Mouse (Mus musculus) forebrain, embryonic 16.5 days (tissue): ENCODE data around the gene Gm11492. TPM values are rescaled to one million over a fixed set of nuclear protein-coding genes. Genes with fewer than 3 reads are reported as not detected.
A peak's percentile ranks its signal among the peaks of the same experiment; 100 is the strongest.

Experiments
- ATAC-seq: fragments of 200-750 bp; cut with Nextera tagmentation; 2 replicates; pipeline ENCODE4 v1.8.0; 2017; ENCODE audit warnings: mild to moderate bottlenecking, moderate library complexity
- H3K27ac ChIP-seq: fragments of 300-500 bp; sonication (generic); 2 replicates; pipeline ENCODE4 v1.5.1; 2014; ENCODE audit warnings: low read length, control low read depth
- H3K27me3 ChIP-seq: fragments of 300-500 bp; sonication (generic); replicated peaks from 2 replicates; pipeline ENCODE4 v1.6.1; 2014; ENCODE audit warnings: low read length; ENCODE audit not compliant: control insufficient read depth, insufficient read depth
- H3K36me3 ChIP-seq: fragments of 300-500 bp; sonication (generic); 2 replicates; pipeline ENCODE4 v1.6.1; 2014; ENCODE audit not compliant: control insufficient read depth, insufficient read depth
- H3K4me1 ChIP-seq: fragments of 300-500 bp; sonication (generic); replicated peaks from 2 replicates; pipeline ENCODE4 v1.6.1; 2014; ENCODE audit warnings: low read length; ENCODE audit not compliant: control insufficient read depth, insufficient read depth
- H3K4me2 ChIP-seq: fragments of 300-500 bp; sonication (generic); 2 replicates; pipeline ENCODE4 v1.6.1; 2014; ENCODE audit warnings: mild to moderate bottlenecking, low read length, control low read depth
- H3K4me3 ChIP-seq: fragments of 300-500 bp; sonication (generic); replicated peaks from 2 replicates; pipeline ENCODE4 v1.5.1; 2014; ENCODE audit warnings: mild to moderate bottlenecking, low read length, control low read depth
- H3K9ac ChIP-seq: fragments of 300-500 bp; sonication (generic); replicated peaks from 2 replicates; pipeline ENCODE4 v1.6.1; 2014; ENCODE audit warnings: low read depth, low read length, control low read depth
- H3K9me3 ChIP-seq: fragments of 300-500 bp; sonication (generic); 2 replicates; pipeline ENCODE4 v1.6.1; 2016; ENCODE audit warnings: low read length; ENCODE audit not compliant: control insufficient read depth
- WGBS: fragments of 180-500 bp; shearing (Covaris S2); extraction: QIAGEN DNeasy Blood & Tissue Kit; methylation state at CpG from one replicate; pipeline ENCODE4 v1.1.7; 2014; 5-methylcytosine and 5-hydroxymethylcytosine counted together
- polyA plus RNA-seq: library from polyadenylated mRNA; unstranded; fragments of >200 nt; fragmentation: Nextera tagmentation; extraction: Ambion mirVana; gene quantifications from 2 replicates; pipeline ENCODE4 v1.2.1, GENCODE M21; 2015

Gm11492 gene
- polyA plus RNA-seq, 1 experiment from 2014 or later = not detected

DNA sequence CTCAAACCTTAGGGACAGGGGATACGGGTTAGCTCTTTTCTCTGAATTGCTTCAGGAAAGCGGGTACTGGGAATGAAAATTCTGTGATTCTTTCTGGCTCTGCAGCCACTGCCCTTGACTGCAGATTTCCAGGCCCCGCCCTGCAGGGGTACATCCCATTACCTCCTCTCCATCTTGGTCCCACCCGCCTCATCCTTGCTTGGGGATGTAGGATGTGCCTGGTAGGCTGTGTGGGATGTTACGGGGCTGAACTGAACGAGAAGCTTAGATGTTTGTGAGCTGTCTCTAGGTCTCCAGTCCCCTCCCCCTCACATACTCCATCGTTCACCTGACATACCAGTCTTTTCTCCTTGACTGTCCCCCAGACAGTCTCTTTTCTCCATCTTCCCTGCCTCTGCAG is 29.5 kb downstream of the Gm11492 start:
- no peaks in the 10 kb centered on the region for H3K9me3 ChIP-seq
- H3K4me2 ChIP-seq = peak overlapping the region; percentile 53
- peak overlapping the region; percentile 90 for H3K4me3 ChIP-seq
- H3K9ac ChIP-seq = peak overlapping the region; percentile 98
- H3K36me3 ChIP-seq = peaks cover 22% of the 10 kb centered on the region
- peak overlapping the region; percentile 89 for H3K27ac ChIP-seq
- ATAC-seq = no peak
- no peaks in the 10 kb centered on the region for H3K27me3 ChIP-seq
- H3K4me1 ChIP-seq = peaks cover 35% of the 10 kb centered on the region
- WGBS = 2% methylated on average over 7 of the region's 7 CpGs

DNA sequence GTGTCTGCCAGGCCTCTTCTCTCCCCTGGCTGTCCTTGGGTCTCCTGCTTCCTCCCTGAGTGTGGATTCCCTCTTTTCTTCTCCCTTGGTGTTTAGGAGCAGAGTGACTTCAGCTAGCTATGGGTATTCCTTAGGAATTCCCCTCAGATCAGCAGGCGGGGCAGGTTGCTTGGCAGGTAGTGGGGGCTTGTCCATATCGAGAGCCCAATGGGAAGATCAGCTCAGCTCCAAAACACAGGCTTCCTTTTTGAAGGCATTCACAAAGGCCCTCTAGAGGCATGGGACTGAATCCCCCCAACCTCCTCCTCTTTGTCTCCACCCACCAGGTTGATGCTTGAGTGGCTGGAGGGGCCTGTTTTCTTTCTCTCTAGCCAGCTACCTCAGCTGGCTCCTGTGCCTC is 30.0 kb downstream of the Gm11492 start:
- H3K4me3 ChIP-seq = peak overlapping the region; percentile 90
- ATAC-seq = no peak
- H3K9ac ChIP-seq = peak overlapping the region; percentile 98
- H3K27me3 ChIP-seq = no peaks in the 10 kb centered on the region
- peaks cover 35% of the 10 kb centered on the region for H3K4me1 ChIP-seq
- 19% methylated on average over 2 of the region's 2 CpGs for WGBS
- H3K4me2 ChIP-seq = peak overlapping the region; percentile 53
- H3K27ac ChIP-seq = peak overlapping the region; percentile 89
- no peaks in the 10 kb centered on the region for H3K9me3 ChIP-seq
- peaks cover 25% of the 10 kb centered on the region for H3K36me3 ChIP-seq

GRCm38 (mm10) chr11:87597061-87597460 is 30.6 kb downstream of the Gm11492 start:
- H3K4me3 ChIP-seq = peak overlapping the region; percentile 90
- H3K4me1 ChIP-seq = peaks cover 35% of the 10 kb centered on the region
- peaks cover 31% of the 10 kb centered on the region for H3K36me3 ChIP-seq
- H3K9me3 ChIP-seq = no peaks in the 10 kb centered on the region
- no peaks in the 10 kb centered on the region for H3K27me3 ChIP-seq
- peak overlapping the region; percentile 53 for H3K4me2 ChIP-seq
- peak overlapping the region; percentile 89; the same call in 1 of the 2 replicates for H3K27ac ChIP-seq
- H3K9ac ChIP-seq = peak overlapping the region; percentile 98
- no peak for ATAC-seq

DNA sequence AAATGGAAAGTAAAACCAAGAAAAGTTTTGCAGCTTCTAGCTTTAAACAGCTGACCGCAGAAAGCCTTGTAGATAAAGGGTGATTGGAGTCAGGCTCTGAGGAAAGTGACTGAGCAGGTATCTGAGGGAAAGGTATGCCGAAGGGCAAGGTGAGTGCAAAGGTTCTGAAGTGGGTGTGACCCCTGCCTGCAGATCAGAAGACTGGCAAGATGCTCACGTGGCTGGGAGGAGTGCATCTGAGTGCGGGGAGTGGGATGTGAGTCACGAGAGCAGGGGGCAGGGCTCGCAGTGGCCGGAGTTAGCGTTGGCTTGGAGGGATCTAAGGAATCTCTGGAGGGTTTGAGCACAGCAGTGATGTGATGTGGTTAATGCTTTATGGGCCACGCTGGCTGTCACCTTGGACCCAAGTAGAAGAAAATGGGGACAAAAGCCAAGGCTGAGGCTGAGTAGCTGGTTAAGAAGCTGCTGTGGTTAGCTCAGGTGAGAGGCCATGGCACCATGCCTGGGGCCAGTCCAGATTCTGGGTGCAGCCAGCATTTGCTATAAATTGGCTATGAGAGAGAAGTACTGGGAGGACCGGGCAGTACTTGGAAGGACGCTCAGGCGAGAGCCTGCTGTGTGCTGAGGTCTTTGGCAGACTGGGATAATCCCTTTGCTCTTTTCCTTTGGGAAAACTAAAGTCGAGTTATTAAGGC is 33.1 kb downstream of the Gm11492 start:
- H3K9ac ChIP-seq = no peak overlapping the region
- H3K9me3 ChIP-seq = no peaks in the 10 kb centered on the region
- no peaks in the 10 kb centered on the region for H3K27me3 ChIP-seq
- peaks cover 19% of the 10 kb centered on the region for H3K4me1 ChIP-seq
- H3K4me2 ChIP-seq = no peak overlapping the region
- peaks cover 53% of the 10 kb centered on the region for H3K36me3 ChIP-seq
- no peak for ATAC-seq
- no peak overlapping the region for H3K4me3 ChIP-seq
- WGBS = 90% methylated on average over 13 of the region's 13 CpGs
- no peak overlapping the region for H3K27ac ChIP-seq

DNA sequence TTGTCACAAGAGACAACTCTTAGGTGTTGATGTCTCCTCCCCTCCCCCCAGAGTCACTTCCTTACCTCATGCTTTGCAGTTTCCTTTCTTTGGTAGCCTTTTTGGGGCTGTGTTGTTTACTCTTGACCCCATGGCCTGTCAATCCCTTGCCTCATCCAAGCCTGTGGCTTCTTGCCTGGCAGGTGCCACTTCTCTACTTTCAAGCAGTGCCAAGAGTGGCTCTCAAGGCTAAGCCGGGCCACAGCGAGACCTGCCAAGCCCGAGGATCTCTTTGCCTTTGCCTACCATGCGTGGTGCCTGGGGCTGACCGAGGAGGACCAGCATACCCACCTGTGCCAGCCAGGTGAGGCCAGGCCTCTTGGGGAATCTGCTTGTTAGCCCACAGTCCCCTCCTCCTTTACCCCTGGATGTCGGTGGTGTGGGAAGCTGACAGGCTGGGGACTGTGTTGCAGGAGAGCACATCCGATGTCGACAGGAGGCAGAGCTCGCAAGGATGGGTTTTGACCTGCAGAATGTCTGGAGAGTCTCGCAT is 33.9 kb downstream of the Gm11492 start:
- peaks cover 60% of the 10 kb centered on the region for H3K36me3 ChIP-seq
- H3K27me3 ChIP-seq = no peaks in the 10 kb centered on the region
- WGBS = 95% methylated on average over 10 of the region's 10 CpGs
- H3K4me2 ChIP-seq = no peak overlapping the region
- no peaks in the 10 kb centered on the region for H3K9me3 ChIP-seq
- peaks cover 14% of the 10 kb centered on the region for H3K4me1 ChIP-seq
- no peak for ATAC-seq
- H3K27ac ChIP-seq = no peak overlapping the region
- H3K4me3 ChIP-seq = no peak overlapping the region
- no peak overlapping the region for H3K9ac ChIP-seq

DNA sequence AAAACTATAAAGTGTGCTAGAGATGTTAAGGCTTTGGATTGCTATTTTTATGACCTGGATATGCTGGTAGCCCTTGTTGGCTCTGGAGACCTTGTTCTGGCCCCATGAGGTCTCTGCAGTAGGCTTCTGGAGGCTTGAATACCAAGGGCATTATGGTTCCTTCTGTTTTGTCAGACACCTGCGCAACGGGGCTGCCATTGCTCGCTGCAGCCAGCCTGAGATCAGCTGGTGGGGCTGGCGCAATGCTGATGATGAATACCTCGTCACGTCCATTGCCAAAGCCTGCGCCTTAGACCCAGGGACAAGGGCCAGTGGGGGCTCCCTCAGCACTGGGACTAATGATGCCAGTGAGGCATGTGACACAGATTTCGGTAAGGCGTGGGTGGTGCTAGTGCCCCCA is 35.8 kb downstream of the Gm11492 start:
- no peak overlapping the region for H3K4me2 ChIP-seq
- H3K4me3 ChIP-seq = no peak overlapping the region
- no peak overlapping the region for H3K9ac ChIP-seq
- peaks cover 75% of the 10 kb centered on the region for H3K36me3 ChIP-seq
- no peaks in the 10 kb centered on the region for H3K9me3 ChIP-seq
- peaks cover 3% of the 10 kb centered on the region for H3K4me1 ChIP-seq
- no peaks in the 10 kb centered on the region for H3K27me3 ChIP-seq
- WGBS = 93% methylated on average over 9 of the region's 9 CpGs
- ATAC-seq = no peak
- H3K27ac ChIP-seq = no peak overlapping the region

DNA sequence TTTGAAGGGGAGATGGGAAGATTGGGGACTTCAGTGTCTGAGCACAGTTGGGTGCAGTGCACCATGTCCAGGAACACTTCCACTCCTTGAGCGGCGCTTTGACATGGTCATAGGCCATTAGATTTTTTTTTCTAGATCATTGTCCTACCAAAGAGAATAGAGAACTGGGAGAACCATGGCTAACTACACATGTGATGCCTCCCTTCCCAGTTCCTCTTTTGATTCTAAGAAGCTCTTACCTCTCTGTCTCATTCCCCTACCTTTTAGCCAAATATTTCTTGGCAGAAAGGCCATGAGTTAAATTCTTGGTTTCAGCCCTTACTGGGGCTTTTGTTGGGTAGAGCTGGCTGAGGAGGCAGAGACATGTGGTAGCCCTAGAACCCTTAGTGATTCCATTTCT is 37.1 kb downstream of the Gm11492 start:
- Histone ChIP-seq H3K4me1 (no peaks in the 10 kb centered on the region), H3K4me2 (no peak overlapping the region), H3K27me3 (no peaks in the 10 kb centered on the region), H3K4me3 (no peak overlapping the region), H3K27ac (no peak overlapping the region), H3K36me3 (peaks cover 74% of the 10 kb centered on the region), H3K9me3 (no peaks in the 10 kb centered on the region), H3K9ac (no peak overlapping the region)
- 100% methylated on average over 2 of the region's 2 CpGs for WGBS
- ATAC-seq = no peak

DNA sequence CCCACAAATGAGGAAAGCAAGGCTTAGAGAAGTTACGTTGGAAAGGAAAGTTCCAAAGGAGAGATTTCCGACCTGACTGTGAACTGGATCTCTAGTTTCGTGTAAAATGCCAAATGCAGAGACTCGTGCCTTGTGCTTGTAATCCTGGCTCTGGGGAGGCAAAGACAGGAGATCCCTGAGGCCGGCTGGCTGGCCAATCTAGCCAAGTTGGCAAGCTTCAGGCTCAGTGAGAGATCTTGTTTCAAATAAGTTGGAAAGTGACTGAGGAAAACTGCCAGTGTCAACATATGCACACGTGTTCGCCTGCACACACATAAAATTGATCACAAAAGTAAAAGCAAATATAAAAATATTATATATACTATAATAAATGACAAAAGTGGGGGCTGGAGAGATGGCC is 42.8 kb downstream of the Gm11492 start:
- Histone ChIP-seq H3K9me3 (no peaks in the 10 kb centered on the region), H3K9ac (no peak overlapping the region), H3K36me3 (peaks cover 76% of the 10 kb centered on the region), H3K27me3 (no peaks in the 10 kb centered on the region), H3K4me1 (no peaks in the 10 kb centered on the region), H3K4me2 (no peak overlapping the region), H3K27ac (no peak overlapping the region), H3K4me3 (no peak overlapping the region)
- WGBS = 87% methylated on average over 7 of the region's 7 CpGs
- no peak for ATAC-seq

DNA sequence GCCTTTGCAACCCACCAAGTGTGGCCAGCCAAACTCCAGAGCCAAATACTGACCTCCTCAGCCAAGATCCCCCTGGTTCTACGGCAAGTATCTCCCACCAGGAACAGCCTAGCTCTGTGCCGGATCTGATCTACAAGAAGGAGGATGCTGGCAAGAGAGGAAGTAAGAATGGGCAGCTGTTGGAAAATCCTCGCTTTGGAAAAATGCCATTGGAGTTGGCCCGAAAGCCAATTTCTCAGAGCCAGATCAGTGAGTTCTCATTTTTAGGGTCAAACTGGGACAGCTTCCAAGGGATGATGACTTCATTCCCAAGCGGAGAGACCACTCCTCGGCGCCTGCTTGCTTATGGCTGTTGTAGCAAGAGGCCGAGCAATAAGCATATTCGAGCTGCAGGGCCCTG is 45.1 kb downstream of the Gm11492 start:
- Histone ChIP-seq H3K4me3 (no peak overlapping the region), H3K9ac (no peak overlapping the region), H3K4me2 (no peak overlapping the region), H3K4me1 (no peaks in the 10 kb centered on the region), H3K27ac (no peak overlapping the region), H3K36me3 (peaks cover 73% of the 10 kb centered on the region), H3K27me3 (no peaks in the 10 kb centered on the region), H3K9me3 (no peaks in the 10 kb centered on the region; the same call in 1 of the 2 replicates)
- WGBS = 83% methylated on average over 9 of the region's 9 CpGs
- ATAC-seq = no peak
